Mouse (Mus musculus) megakaryocyte, embryonic 14.5 days (primary cell): Measurements from ENCODE around the gene Tnfrsf13b.

Experiments used
- FLI1 ChIP-seq: IDR thresholded peaks from 2 replicates; pipeline ENCODE4 v1.6.1; 2012; ENCODE audit warnings: low read length, inconsistent platforms, mixed read lengths
- GATA1 ChIP-seq: IDR thresholded peaks from 3 replicates; pipeline ENCODE4 v1.6.1; 2012; ENCODE audit warnings: mixed read lengths, low read length, inconsistent platforms, borderline replicate concordance

- TF ChIP-seq GATA1 (no peak), FLI1 (no peak)
Measured at GRCm38 (mm10) chr11:61143564-61144469, 17.3 kb downstream of the Tnfrsf13b start.
